Mouse (Mus musculus) forebrain, embryonic 16.5 days (tissue): ENCODE measurements around the gene Prss46. TPM values are rescaled to one million over a fixed set of nuclear protein-coding genes. Genes with fewer than 3 reads are reported as not detected.

Source experiments
- ATAC-seq: fragments of 200-750 bp; cut with Nextera tagmentation; 2 replicates; pipeline ENCODE4 v1.8.0; 2017; ENCODE audit warnings: mild to moderate bottlenecking, moderate library complexity
- H3K27ac ChIP-seq: fragments of 300-500 bp; sonication (generic); 2 replicates; pipeline ENCODE4 v1.5.1; 2014; ENCODE audit warnings: low read length, control low read depth
- H3K27me3 ChIP-seq: fragments of 300-500 bp; sonication (generic); replicated peaks from 2 replicates; pipeline ENCODE4 v1.6.1; 2014; ENCODE audit warnings: low read length; ENCODE audit not compliant: control insufficient read depth, insufficient read depth
- H3K36me3 ChIP-seq: fragments of 300-500 bp; sonication (generic); 2 replicates; pipeline ENCODE4 v1.6.1; 2014; ENCODE audit not compliant: control insufficient read depth, insufficient read depth
- H3K4me1 ChIP-seq: fragments of 300-500 bp; sonication (generic); replicated peaks from 2 replicates; pipeline ENCODE4 v1.6.1; 2014; ENCODE audit warnings: low read length; ENCODE audit not compliant: control insufficient read depth, insufficient read depth
- H3K4me2 ChIP-seq: fragments of 300-500 bp; sonication (generic); 2 replicates; pipeline ENCODE4 v1.6.1; 2014; ENCODE audit warnings: mild to moderate bottlenecking, low read length, control low read depth
- H3K4me3 ChIP-seq: fragments of 300-500 bp; sonication (generic); replicated peaks from 2 replicates; pipeline ENCODE4 v1.5.1; 2014; ENCODE audit warnings: mild to moderate bottlenecking, low read length, control low read depth
- H3K9ac ChIP-seq: fragments of 300-500 bp; sonication (generic); replicated peaks from 2 replicates; pipeline ENCODE4 v1.6.1; 2014; ENCODE audit warnings: low read depth, low read length, control low read depth
- H3K9me3 ChIP-seq: fragments of 300-500 bp; sonication (generic); 2 replicates; pipeline ENCODE4 v1.6.1; 2016; ENCODE audit warnings: low read length; ENCODE audit not compliant: control insufficient read depth
- WGBS: fragments of 180-500 bp; shearing (Covaris S2); extraction: QIAGEN DNeasy Blood & Tissue Kit; methylation state at CpG from one replicate; pipeline ENCODE4 v1.1.7; 2014; 5-methylcytosine and 5-hydroxymethylcytosine counted together
- polyA plus RNA-seq: library from polyadenylated mRNA; unstranded; fragments of >200 nt; fragmentation: Nextera tagmentation; extraction: Ambion mirVana; gene quantifications from 2 replicates; pipeline ENCODE4 v1.2.1, GENCODE M21; 2015

The Prss46 gene
- polyA plus RNA-seq, 1 experiment from 2014 or later = not detected

GRCm38 (mm10) chr9:110902271-110902670, 58.0 kb downstream of the Prss46 start:
- WGBS = 72% methylated on average over 4 of the region's 4 CpGs
- no peak for ATAC-seq
- no peaks in the 10 kb centered on the region for H3K9me3 ChIP-seq

More at GRCm38 (mm10) chr9:110902271-110902670, 58.0 kb downstream of the Prss46 start:
- H3K27ac ChIP-seq = no peak overlapping the region
- no peak overlapping the region for H3K9ac ChIP-seq
- H3K27me3 ChIP-seq = no peaks in the 10 kb centered on the region
- H3K4me1 ChIP-seq = no peaks in the 10 kb centered on the region
- no peak overlapping the region for H3K4me2 ChIP-seq
- no peak overlapping the region for H3K4me3 ChIP-seq
- no peaks in the 10 kb centered on the region for H3K36me3 ChIP-seq

Other genes with a start within 250 kb of the Prss46 start
- gene Nradd, start 220.1 kb upstream of the Prss46 start, polyA plus RNA-seq = 29.0 and 32.4 TPM in 2 replicates
- gene Nbeal2, start 190.3 kb upstream of the Prss46 start, polyA plus RNA-seq = 2.3 and 5.9 TPM in 2 replicates
- gene Ccdc12, start 188.0 kb upstream of the Prss46 start, polyA plus RNA-seq = 100 and 113 TPM in 2 replicates
- gene Myl3, start 102.6 kb upstream of the Prss46 start, polyA plus RNA-seq = 0.39 TPM in 1 of 2 replicates, not detected in the other
- gene Pth1r, start 97.4 kb upstream of the Prss46 start, polyA plus RNA-seq = 6.4 and 8.4 TPM in 2 replicates
- not detected in 2 replicates for gene Prss42, start 46.3 kb upstream of the Prss46 start, polyA plus RNA-seq
- gene Prss44, start 30.5 kb upstream of the Prss46 start, polyA plus RNA-seq = not detected in 2 replicates
- not detected in 2 replicates for gene Prss43, start 17.8 kb upstream of the Prss46 start, polyA plus RNA-seq
- gene Prss45, start 9.9 kb upstream of the Prss46 start, polyA plus RNA-seq = not detected in 2 replicates
- gene Prss50, start 13.5 kb downstream of the Prss46 start, polyA plus RNA-seq = 0.14 TPM in 1 of 2 replicates, not detected in the other
- 0.65 and 1.1 TPM in 2 replicates for gene Als2cl, start 35.4 kb downstream of the Prss46 start, polyA plus RNA-seq
- gene Tmie, start 35.6 kb downstream of the Prss46 start, polyA plus RNA-seq = 0.86 and 1.8 TPM in 2 replicates
- gene Fam240a, start 72.4 kb downstream of the Prss46 start, polyA plus RNA-seq = not detected in 2 replicates
- gene Tdgf1, start 101.7 kb downstream of the Prss46 start, polyA plus RNA-seq = not detected in 2 replicates
- gene Lrrc2, start 107.0 kb downstream of the Prss46 start, polyA plus RNA-seq = 0.29 and 0.57 TPM in 2 replicates
- not detected in 2 replicates for gene Rtp3, start 146.1 kb downstream of the Prss46 start, polyA plus RNA-seq
- gene Ltf, start 174.8 kb downstream of the Prss46 start, polyA plus RNA-seq = 0.70 and 1.4 TPM in 2 replicates
- gene Ccrl2, start 213.0 kb downstream of the Prss46 start, polyA plus RNA-seq = 1.1 and 1.5 TPM in 2 replicates